Mouse (Mus musculus) cerebellum, adult 9-11 months (tissue): ENCODE data around the gene Mon2.

Experiments used
- DNase-seq: peaks from one replicate; pipeline ENCODE4 v3.0.0; 2022

Gene Mon2

GRCm38 (mm10) chr10:122960738-122961137 lies 115.6 kb downstream of the Mon2 start:
- no peak for DNase-seq

GRCm38 (mm10) chr10:122960216-122960615 lies 116.1 kb downstream of the Mon2 start:
- no peak for DNase-seq

- DNase-seq, result no peak
These were observed 117.6 kb downstream of the Mon2 start for GRCm38 (mm10) chr10:122958699-122959098.

GRCm38 (mm10) chr10:122957918-122958317 lies 118.4 kb downstream of the Mon2 start:
- DNase-seq, result no peak

GRCm38 (mm10) chr10:122953576-122953975 lies 122.7 kb downstream of the Mon2 start:
- no peak for DNase-seq

- no peak for DNase-seq
These were observed 125.3 kb downstream of the Mon2 start for GRCm38 (mm10) chr10:122950966-122951365.

GRCm38 (mm10) chr10:122944888-122945287 lies 131.4 kb downstream of the Mon2 start:
- DNase-seq, result no peak

GRCm38 (mm10) chr10:122943824-122944223 lies 132.5 kb downstream of the Mon2 start:
- DNase-seq, result no peak

- DNase-seq, result no peak
These were observed 133.5 kb downstream of the Mon2 start for GRCm38 (mm10) chr10:122942771-122943170.
